Mouse (Mus musculus) adrenal gland, adult (tissue): ENCODE data around the gene Gm3033.
"Not testable (repeated sequence)": the region's sequence is repeated elsewhere in the genome, so short reads cannot be mapped to it uniquely, and the experiment has no call there.

Source experiments
- DNase-seq, 2 experiments: peaks; one replicate each; pipeline ENCODE4 v3.0.0; 2022 to 2023; ENCODE audit warnings: low spot score in 1 of 2; ENCODE audit not compliant: inconsistent age in 2 of 2

Gm3033 gene

GRCm38 (mm10) chr14:3845945-3846344 lies at the start of gene Gm3033:
Gm3033 (plus strand) TSS chr14:3846245.
- DNase-seq: not testable (repeated sequence)

GRCm38 (mm10) chr14:3809774-3810173 lies 36.3 kb upstream of the Gm3033 start, which contains the start of gene Gm3002:
Gm3002 (plus strand) TSS chr14:3810074.
- DNase-seq: not testable (repeated sequence)

DNA sequence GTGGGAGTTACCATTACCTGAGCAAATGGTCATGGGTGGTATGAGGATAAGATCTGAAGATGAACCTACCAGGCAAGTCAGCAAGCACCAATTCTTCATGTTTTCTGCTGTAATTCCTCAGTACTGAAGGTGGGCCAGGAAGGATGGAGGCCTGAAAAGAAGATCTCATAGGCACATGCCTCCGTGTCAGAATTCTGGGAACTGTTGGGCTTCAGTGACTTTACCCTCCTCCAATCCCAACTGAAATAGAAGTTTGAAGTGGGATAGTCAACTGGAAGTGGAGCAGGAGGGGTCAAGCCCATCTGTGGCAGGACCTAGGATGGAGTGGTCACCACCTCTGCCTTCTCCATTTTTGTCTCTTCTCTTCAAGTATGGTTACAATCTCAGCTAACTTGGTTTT lies 37.8 kb downstream of the Gm3033 start, which contains the start of gene Gm2916:
TSS of gene Gm2916 (plus strand) at position 301 of the 400 bp plus-strand sequence.
- not testable (repeated sequence) for DNase-seq
